Mouse (Mus musculus) urinary bladder, postnatal 25 days (tissue): ENCODE data around the gene Morc2a.

Source experiments
- DNase-seq: peaks from one replicate; pipeline ENCODE4 v3.0.0; 2022; ENCODE audit warnings: low spot score

The Morc2a gene

GRCm38 (mm10) chr11:3684232-3684631 lies 35.2 kb downstream of the Morc2a start:
- DNase-seq = no peak

GRCm38 (mm10) chr11:3684723-3685430 lies 35.9 kb downstream of the Morc2a start:
- DNase-seq = no peak

- no peak for DNase-seq
Observed at GRCm38 (mm10) chr11:3685431-3685830, 36.4 kb downstream of the Morc2a start.

GRCm38 (mm10) chr11:3686318-3686717 lies 37.3 kb downstream of the Morc2a start:
- no peak for DNase-seq

GRCm38 (mm10) chr11:3686885-3687284 lies 37.9 kb downstream of the Morc2a start:
- no peak for DNase-seq

- no peak for DNase-seq
Observed at GRCm38 (mm10) chr11:3691746-3692145, 42.8 kb downstream of the Morc2a start.

- no peak for DNase-seq
Observed at GRCm38 (mm10) chr11:3696086-3696616, 47.2 kb downstream of the Morc2a start.

- no peak for DNase-seq
Observed at GRCm38 (mm10) chr11:3697441-3697840, 48.5 kb downstream of the Morc2a start.

GRCm38 (mm10) chr11:3703089-3703992 lies 54.4 kb downstream of the Morc2a start:
- DNase-seq = no peak

GRCm38 (mm10) chr11:3704404-3704803 lies 55.4 kb downstream of the Morc2a start:
- DNase-seq = no peak

- DNase-seq = no peak
Observed at GRCm38 (mm10) chr11:3707057-3707456, 58.1 kb downstream of the Morc2a start.

- DNase-seq = no peak
Observed at GRCm38 (mm10) chr11:3710203-3710602, 61.2 kb downstream of the Morc2a start.

- peak; percentile 50 for DNase-seq
Observed at GRCm38 (mm10) chr11:3714486-3714885, 65.5 kb downstream of the Morc2a start.

GRCm38 (mm10) chr11:3716662-3717061 lies 67.7 kb downstream of the Morc2a start:
- no peak for DNase-seq

- no peak for DNase-seq
Observed at GRCm38 (mm10) chr11:3722036-3722435, 73.0 kb downstream of the Morc2a start.

- no peak for DNase-seq
Observed at GRCm38 (mm10) chr11:3722861-3723260, 73.9 kb downstream of the Morc2a start.

GRCm38 (mm10) chr11:3723910-3724309 lies 74.9 kb downstream of the Morc2a start:
- DNase-seq = no peak

GRCm38 (mm10) chr11:3724726-3725125 lies 75.7 kb downstream of the Morc2a start:
- DNase-seq = no peak

- no peak for DNase-seq
Observed at GRCm38 (mm10) chr11:3725331-3726054, 76.5 kb downstream of the Morc2a start.

- no peak for DNase-seq
Observed at GRCm38 (mm10) chr11:3727438-3728105, 78.6 kb downstream of the Morc2a start.

- no peak for DNase-seq
Observed at GRCm38 (mm10) chr11:3731469-3731868, 82.5 kb downstream of the Morc2a start.
